Mouse (Mus musculus) urinary bladder, postnatal 36 days (tissue): Measurements from ENCODE around the gene Gm4064.
"Not testable (repeated sequence)": the region's sequence is repeated elsewhere in the genome, so short reads cannot be mapped to it uniquely, and the experiment has no call there.

Source experiments
- DNase-seq, 2 experiments: peaks; one replicate each; pipeline ENCODE4 v3.0.0; 2022; ENCODE audit warnings: low spot score in 2 of 2, mixed read lengths in 1 of 2

Gm4064 gene

GRCm38 (mm10) chrY:2796105-2796504 is at the start of gene Gm4064:
Gm4064 (minus strand) TSS chrY:2796205.
- DNase-seq = not testable (repeated sequence)

- DNase-seq = not testable (repeated sequence)
These were observed 34.4 kb upstream of the Gm4064 start, which contains the start of the genes Rbmy and Gm10256 for GRCm38 (mm10) chrY:2830380-2830779. Rbmy (plus strand) TSS chrY:2830680. Gm10256 (plus strand) TSS chrY:2830699.
